Mouse (Mus musculus) left cerebral cortex, adult 9 months (tissue): Measurements from ENCODE around the gene Adck1.

Source experiments
- DNase-seq, 2 experiments: peaks; one replicate each; pipeline ENCODE4 v3.0.0; 2022; ENCODE audit warnings: low spot score in 2 of 2

The Adck1 gene

DNA sequence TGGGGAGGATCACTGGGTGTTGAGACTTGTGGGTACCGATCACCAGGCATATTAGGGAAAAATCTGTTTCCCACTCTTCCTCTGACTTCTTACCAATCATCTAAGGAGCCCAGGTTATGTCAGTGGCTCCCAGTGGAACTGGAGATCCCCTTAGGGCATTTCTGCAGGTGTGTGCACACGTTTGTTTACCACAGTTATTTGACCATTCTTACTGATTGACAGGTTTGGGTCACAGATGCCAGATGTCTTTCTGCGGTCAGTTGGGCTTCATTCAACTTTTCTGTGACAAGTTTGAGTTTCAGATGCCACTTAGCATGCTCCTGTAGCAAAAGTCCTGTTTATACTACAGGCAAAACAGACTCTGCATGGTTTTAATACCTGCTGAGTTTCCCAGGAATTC lies 112.5 kb downstream of the Adck1 start:
- no peak for DNase-seq

DNA sequence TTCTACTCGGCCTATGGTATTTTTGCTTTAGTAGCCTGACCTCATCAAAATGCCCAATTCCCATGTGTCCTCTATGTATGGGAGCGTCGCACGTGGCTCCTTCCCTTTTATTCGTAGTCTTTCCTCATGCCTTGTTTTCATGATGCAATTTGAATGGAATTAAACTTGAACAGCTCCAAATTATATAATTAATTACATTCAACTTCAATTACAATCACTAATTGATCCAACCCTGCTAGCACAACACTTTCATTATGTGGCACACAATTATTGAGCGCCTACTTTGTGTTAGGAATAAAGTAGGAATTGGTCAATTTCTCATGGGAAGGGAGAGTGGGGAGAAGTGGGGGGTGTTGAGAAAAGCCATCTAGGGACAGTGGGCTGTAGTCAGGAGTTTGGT lies 113.4 kb downstream of the Adck1 start:
- no peak for DNase-seq

DNA sequence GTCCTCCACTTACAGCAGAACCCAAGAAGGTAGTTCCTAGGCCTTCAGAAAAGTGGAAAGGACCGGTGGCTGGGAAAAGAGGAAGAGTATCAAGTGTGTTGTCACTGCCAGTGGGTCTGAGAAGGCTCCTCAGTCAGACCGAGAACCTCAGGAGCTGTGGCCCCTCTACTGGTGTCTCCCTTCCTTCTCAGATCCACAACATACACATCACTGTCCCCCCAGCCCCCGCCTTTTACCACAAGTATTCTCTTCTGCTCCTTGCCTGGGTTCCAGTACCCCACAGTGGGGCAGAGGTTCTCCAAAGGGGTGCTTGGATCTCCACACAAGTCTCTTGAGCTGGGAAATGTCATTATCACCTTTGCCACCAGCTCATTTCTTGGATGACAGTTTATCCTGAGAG lies 115.5 kb downstream of the Adck1 start:
- DNase-seq = no peak

- no peak for DNase-seq
These were observed 116.3 kb downstream of the Adck1 start for GRCm38 (mm10) chr12:88476702-88477101.

- no peak for DNase-seq
These were observed 121.3 kb downstream of the Adck1 start for GRCm38 (mm10) chr12:88481657-88482056.

- no peak for DNase-seq
These were observed 130.5 kb downstream of the Adck1 start for GRCm38 (mm10) chr12:88490881-88491280.
